Mouse (Mus musculus) B cell, adult 2 months (primary cell): ENCODE results near the gene Cfap206.
"Not testable (repeated sequence)": the region's sequence is repeated elsewhere in the genome, so short reads cannot be mapped to it uniquely, and the experiment has no call there.

ENCODE experiments used
- DNase-seq, 2 experiments: peaks; one replicate each; pipeline ENCODE4 v3.0.0; 2022

Gene Cfap206

DNA sequence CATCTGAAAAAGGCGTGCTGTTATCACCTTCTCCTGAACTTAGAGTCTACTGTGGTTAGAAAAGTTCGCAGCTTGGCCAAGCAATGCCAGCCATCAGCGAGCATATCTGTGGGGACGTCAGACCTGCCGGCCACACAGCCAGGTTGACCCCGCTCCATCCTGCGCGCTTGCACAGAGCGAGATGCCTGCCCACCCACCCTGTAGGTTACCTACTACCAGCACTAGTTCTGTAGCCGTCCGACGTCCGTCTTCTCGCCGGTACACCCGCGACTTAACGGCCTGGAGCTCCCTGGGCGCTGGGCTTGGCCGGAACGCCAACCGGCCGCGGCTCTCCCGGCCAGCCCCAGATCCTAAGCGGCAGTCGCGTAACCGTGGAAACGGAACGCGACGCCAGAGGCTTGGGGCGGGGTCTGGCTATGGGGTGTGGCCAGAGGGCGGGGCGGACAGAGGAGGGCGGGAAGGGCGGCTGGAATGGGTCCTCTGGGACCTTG is at the start of gene Cfap206:
Gene Cfap206 (minus strand): TSS at position 356 of the 491 bp plus-strand sequence.
- peak; percentile 30 to 35 for DNase-seq

- DNase-seq, result peak; percentile 94
Measured at GRCm38 (mm10) chr4:34777677-34778527, 47.9 kb upstream of the Cfap206 start, which contains the start of gene Smim8. Gene Smim8, minus strand, starts transcription at chr4:34778423.

DNA sequence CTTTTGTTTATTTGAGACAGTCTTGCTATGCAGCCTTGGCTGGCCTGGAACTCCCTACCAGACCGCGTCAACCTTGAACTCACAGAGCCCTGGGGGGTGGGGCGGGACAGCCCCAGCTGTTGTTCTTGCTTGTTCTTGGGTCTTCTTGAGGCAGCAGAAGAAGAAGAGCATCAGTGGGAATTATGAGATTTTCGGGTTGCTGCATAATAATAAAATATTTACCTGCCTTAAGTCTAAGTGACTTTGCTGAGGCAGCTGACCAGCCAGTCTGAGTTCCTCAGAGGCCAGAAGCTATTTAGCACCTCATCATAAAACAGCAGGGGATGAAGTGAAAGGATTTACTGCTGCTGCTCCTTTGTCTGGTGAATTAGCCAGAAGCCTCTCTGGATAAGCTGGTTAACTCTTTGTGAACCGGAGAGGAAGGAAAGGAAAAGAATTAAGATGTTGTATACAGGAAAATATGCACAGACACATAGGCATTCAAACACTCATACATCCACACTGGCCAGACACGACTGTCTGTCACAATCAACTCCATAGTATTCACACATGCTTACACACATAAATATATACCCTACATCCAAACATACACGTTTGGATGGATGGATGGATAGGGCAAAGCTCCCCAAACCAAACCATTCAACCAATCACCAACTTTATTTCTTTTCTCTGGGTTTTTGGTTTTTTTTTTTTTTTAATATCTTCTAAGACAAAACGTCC is 41.8 kb upstream of the Cfap206 start:
- no peak for DNase-seq

DNA sequence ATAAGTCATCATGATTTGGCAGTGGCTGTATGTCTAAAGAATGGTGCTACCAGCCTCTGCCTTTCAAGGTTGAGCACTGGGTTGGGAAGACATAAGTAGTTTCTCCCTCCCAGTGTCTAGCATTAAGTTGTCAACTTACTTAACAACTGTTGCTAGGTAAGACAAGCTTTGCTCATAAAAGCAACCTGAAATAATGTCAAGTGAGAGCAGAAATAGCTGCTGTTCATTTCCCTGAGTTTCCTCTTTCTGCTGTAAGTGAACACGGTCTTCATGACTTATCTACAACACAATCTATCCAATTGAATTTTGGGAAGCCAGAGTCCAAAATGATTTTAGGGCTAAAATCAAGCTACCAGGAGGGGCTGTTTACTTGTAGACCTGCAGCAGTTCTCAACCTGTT is 26.2 kb upstream of the Cfap206 start, which contains the start of gene Gm136:
Gene Gm136 (minus strand): TSS at position 101 of the 400 bp plus-strand sequence.
- DNase-seq, result no peak

- DNase-seq, result no peak
Measured at GRCm38 (mm10) chr4:34749236-34749635, 19.2 kb upstream of the Cfap206 start.

DNA sequence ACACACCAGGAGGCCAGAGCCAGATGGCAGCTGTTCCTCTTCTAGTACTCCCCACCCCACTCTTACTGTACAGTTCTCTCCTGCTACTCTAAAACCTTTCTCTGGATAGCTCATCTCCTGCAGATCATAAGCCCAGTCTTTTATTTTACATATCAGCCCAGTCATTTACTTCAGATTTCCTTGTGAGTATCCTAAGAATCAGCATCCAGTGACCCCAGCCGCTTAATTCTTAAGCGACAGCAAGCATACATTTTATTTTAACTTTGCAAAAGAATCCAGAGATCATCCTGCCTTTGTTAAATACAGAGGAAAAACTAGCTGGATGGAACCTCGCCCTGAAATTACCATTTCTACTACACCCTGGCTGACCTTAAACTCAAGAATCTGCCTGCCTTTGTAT is 4.5 kb upstream of the Cfap206 start:
- DNase-seq, result no peak

- peak in 1 of 2 experiments; percentile 2 for DNase-seq
Measured at GRCm38 (mm10) chr4:34733415-34733814, 3.4 kb upstream of the Cfap206 start.

GRCm38 (mm10) chr4:34725710-34726109 is 4.3 kb downstream of the Cfap206 start:
- DNase-seq, result not testable (repeated sequence)

DNA sequence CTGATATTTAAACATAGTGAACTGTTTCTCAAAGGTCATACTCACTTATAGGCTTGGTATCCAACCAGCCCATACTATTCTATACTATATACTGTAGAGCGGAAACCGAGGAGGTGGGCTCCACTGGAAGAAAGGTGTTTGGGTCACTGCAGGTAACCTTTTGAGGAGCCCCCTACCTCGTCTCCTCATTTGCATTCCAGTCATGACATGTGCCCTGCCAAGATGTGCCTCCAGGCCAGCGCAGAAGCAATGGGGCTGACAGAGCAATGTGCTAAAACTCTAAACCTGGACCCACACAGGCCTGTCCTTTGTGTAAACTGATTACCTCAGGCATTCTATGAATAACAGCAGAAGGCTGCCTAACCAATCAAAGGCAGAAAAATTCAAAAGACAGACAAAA is 5.7 kb downstream of the Cfap206 start:
- DNase-seq, result no peak

DNA sequence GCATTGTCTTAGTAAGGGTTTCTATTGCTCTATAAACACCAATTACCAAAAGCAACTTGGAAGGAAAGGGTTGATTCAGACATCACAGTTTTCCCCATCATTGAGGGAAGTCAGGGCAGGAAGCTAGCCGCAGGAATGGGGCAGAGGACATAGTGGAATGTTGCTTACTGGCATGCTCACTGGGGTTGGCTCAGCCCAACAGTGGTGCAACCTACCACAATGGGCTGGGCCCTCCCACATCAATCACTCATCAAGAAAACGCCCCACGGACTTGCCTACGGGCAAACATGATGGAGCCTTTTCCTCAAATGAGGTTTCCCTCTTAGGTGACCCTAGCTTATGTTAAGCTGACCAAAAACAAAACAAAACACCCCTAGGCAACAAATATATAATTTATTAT is 6.8 kb downstream of the Cfap206 start:
- no peak for DNase-seq

DNA sequence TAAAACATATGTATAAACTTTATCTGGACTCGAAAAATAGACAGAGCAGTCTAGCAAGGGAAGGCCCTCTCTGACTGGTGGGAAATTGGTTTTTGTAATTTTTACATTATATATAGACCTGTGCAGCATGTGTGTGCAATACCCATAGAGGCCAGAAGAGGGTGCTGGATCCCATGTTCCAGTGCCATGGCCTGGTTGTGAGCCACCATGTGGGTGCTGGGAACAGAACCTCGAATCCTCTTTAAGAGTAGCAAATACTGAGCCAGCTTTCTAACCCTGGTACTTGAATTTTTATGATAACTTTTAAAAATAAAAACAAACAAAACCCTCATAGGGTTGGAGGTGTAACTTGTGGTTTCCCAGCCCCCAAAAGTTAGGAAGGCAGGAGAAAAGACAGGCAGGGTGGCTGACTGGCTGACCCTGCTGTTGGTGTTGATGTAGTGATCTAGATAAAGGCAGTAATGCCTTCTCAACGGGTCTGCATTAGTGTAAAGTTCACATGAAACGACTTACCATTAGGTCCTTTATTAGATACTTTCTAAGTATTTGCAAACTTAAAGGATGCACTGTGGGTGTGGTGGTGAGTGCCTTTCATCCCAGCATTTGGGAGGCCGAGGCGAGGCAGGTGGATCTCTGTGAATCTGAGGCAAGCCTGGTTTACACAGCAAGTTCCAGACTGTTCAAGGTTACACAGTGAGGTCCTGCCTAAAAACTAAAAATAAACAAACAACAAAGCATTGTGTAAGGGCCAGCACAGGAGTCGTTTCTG is 9.7 kb downstream of the Cfap206 start:
- DNase-seq, result peak in 1 of 2 experiments; percentile 5

DNA sequence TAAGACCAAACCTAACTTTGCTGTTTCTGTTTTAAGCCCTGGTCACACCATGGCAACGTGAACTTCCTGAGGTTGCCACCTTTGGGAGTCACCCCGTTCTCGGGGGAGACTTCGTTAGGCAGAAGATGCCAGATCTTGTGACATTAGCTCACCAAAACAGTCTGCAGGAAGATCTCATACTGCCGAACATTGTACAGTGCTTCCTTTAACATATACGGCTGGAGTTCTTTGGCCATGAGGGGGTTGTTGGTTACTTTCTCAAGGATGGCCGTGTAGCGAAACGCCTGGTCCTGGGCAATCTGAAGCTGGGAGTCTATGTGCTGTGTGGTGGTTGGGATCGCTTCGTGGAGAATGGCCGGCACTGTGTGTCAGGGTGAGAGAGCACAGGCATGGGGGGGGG is 10.6 kb downstream of the Cfap206 start:
- DNase-seq, result no peak

- DNase-seq, result no peak
Measured at GRCm38 (mm10) chr4:34715062-34715461, 14.9 kb downstream of the Cfap206 start.

- DNase-seq, result no peak
Measured at GRCm38 (mm10) chr4:34708127-34708526, 21.9 kb downstream of the Cfap206 start.

GRCm38 (mm10) chr4:34707248-34707647 is 22.8 kb downstream of the Cfap206 start:
- no peak for DNase-seq

GRCm38 (mm10) chr4:34703029-34703428 is 27.0 kb downstream of the Cfap206 start:
- peak; percentile 13 to 14 for DNase-seq

- no peak for DNase-seq
Measured at GRCm38 (mm10) chr4:34702231-34702630, 27.8 kb downstream of the Cfap206 start.

- peak; percentile 78 for DNase-seq
Measured at GRCm38 (mm10) chr4:34701528-34701927, 28.5 kb downstream of the Cfap206 start.

DNA sequence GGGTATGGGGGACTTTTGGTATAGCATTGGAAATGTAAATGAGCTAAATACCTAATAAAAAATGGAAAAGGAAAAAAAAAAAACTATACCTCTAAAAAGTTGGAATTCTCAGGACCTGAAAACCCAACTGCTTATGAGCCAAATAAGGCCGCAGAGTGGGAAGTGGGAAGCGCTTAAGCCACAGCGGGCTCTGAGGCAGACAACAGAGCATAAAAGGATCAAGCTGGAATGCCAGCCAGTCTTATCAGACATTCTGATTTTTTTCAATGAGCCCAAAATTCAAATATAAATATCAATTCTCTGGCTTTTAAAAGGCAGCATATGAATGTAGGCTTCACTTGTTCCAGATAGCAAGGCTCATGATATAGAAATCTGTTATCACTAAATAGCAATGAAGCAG is 42.0 kb downstream of the Cfap206 start:
- DNase-seq, result no peak

- DNase-seq, result peak; percentile 93 to 94
Measured at GRCm38 (mm10) chr4:34686874-34687567, 43.0 kb downstream of the Cfap206 start, which contains the start of gene Slc35a1. Gene Slc35a1, minus strand, starts transcription at chr4:34687438.

GRCm38 (mm10) chr4:34680530-34680929 is 49.5 kb downstream of the Cfap206 start:
- no peak for DNase-seq

DNA sequence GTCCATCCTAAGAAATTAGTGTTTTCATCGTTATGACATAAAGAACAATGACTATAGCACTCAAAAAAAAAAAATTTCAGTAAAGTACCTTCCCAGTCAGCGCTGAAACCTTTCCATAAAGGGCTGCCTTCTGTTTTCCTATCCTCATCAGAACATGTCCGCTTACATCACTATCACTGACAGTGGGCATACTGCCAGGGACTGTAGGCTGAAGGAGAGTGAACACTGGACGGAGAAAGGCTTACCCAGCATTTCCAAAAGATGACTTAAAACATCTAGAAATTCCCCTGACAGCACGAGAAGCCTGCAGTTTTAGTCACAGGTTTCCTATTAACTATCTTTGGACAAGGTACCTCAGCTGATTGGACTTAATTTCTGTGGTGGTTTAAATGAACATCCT is 56.3 kb downstream of the Cfap206 start:
- no peak for DNase-seq
